Mouse (Mus musculus) kidney, embryonic 14.5 days (tissue): ENCODE measurements around the gene Nrros. TPM values are rescaled to one million over a fixed set of nuclear protein-coding genes. Genes with fewer than 3 reads are reported as not detected.
A peak's percentile ranks its signal among the peaks of the same experiment; 100 is the strongest.

Experiments
- ATAC-seq: fragments of 200-750 bp; cut with Nextera tagmentation; 2 replicates; pipeline ENCODE4 v1.8.0; 2017; ENCODE audit warnings: moderate number of reproducible peaks, mild to moderate bottlenecking, moderate TSS enrichment, moderate library complexity; ENCODE audit not compliant: low FRiP score, low TSS enrichment
- H3K27ac ChIP-seq: fragments of 300-500 bp; sonication (generic); 2 replicates; pipeline ENCODE4 v1.5.1; 2014; ENCODE audit warnings: low read depth, mild to moderate bottlenecking, low read length, moderate library complexity, mixed read lengths
- H3K27me3 ChIP-seq: fragments of 300-500 bp; sonication (generic); 2 replicates; pipeline ENCODE4 v1.6.1; 2014; ENCODE audit warnings: mild to moderate bottlenecking, low read length; ENCODE audit not compliant: control insufficient read depth, insufficient read depth
- H3K36me3 ChIP-seq: fragments of 300-500 bp; sonication (generic); 2 replicates; pipeline ENCODE4 v1.6.1; 2014; ENCODE audit warnings: low read length, mixed read lengths; ENCODE audit not compliant: control insufficient read depth, insufficient read depth
- H3K4me1 ChIP-seq: fragments of 300-500 bp; sonication (generic); 2 replicates; pipeline ENCODE4 v1.6.1; 2014; ENCODE audit warnings: low read length, mixed read lengths; ENCODE audit not compliant: control insufficient read depth, insufficient read depth
- H3K4me2 ChIP-seq: fragments of 300-500 bp; sonication (generic); replicated peaks from 2 replicates; pipeline ENCODE4 v1.6.1; 2014; ENCODE audit warnings: low read depth, mild to moderate bottlenecking, low read length
- H3K4me3 ChIP-seq: fragments of 300-500 bp; sonication (generic); 2 replicates; pipeline ENCODE4 v1.5.1; 2014; ENCODE audit warnings: mild to moderate bottlenecking, low read length
- H3K9ac ChIP-seq: fragments of 300-500 bp; sonication (generic); 2 replicates; pipeline ENCODE4 v1.6.1; 2014; ENCODE audit warnings: low read depth, mild to moderate bottlenecking, low read length, moderate library complexity
- H3K9me3 ChIP-seq: fragments of 300-500 bp; sonication (generic); 2 replicates; pipeline ENCODE4 v1.6.1; 2016; ENCODE audit warnings: low read length; ENCODE audit not compliant: control insufficient read depth
- WGBS: fragments of 180-500 bp; shearing (Covaris S2); extraction: QIAGEN DNeasy Blood & Tissue Kit; methylation state at CpG from one replicate; pipeline ENCODE4 v1.1.7; 2014; 5-methylcytosine and 5-hydroxymethylcytosine counted together
- polyA plus RNA-seq: library from polyadenylated mRNA; unstranded; fragments of >200 nt; fragmentation: Nextera tagmentation; extraction: Ambion mirVana; gene quantifications from 2 replicates; pipeline ENCODE4 v1.2.1, GENCODE M21; 2014

Nrros gene
- polyA plus RNA-seq, 1 experiment from 2014 or later = 18.7 TPM

DNA sequence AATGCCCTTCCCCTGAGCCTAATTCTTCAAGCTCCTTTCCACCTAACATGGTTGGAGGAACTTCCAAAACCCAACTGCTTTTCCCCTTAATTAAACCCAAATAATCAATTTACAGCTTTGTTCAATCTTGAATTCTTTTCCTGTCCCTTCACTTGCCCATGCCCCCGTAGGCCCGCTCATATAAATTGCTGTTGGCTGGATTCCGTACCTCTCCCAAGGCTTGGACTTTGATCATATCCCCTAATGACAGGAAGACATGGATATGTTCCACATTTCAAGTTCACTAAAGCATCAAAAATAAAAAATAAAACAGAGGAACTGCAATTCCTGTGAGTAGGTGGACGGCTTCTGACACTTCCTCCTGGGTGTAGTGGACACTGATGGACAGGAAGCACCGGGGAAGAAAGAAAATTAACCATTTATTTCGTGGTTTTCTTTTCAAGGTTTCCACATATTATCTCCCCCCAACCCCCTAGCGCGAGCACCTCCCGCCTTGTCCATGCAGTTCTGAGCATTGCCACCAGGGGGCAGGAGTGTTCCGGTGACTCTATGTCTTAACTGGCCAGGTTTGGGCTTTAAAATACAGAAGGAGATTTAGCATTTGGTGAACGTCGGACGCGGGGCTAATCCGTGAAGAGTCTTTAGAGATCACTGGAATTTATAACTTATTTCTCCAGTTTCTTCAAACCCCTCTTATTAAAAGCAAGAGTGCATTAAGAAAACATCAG is 50.3 kb downstream of the Nrros start:
- no peaks in the 10 kb centered on the region for H3K36me3 ChIP-seq
- no peak; the same call in 1 of the 2 replicates for ATAC-seq
- no peaks in the 10 kb centered on the region for H3K9me3 ChIP-seq
- H3K4me3 ChIP-seq = no peak overlapping the region
- no peaks in the 10 kb centered on the region for H3K27me3 ChIP-seq
- 0 out of 2 replicates have a peak overlapping the region, but pooled peaks have one; percentile 6 for H3K4me2 ChIP-seq
- no peak overlapping the region for H3K9ac ChIP-seq
- WGBS = 15% methylated on average over 15 of the region's 15 CpGs
- H3K4me1 ChIP-seq = no peaks in the 10 kb centered on the region
- H3K27ac ChIP-seq = no peak overlapping the region

GRCm38 (mm10) chr16:32114406-32114805 is 51.0 kb downstream of the Nrros start:
- Histone ChIP-seq H3K4me1 (no peaks in the 10 kb centered on the region), H3K36me3 (no peaks in the 10 kb centered on the region), H3K4me3 (no peak overlapping the region), H3K27me3 (no peaks in the 10 kb centered on the region), H3K4me2 (no peak overlapping the region), H3K9ac (no peak overlapping the region), H3K9me3 (no peaks in the 10 kb centered on the region), H3K27ac (no peak overlapping the region)
- 85% methylated on average over 10 of the region's 10 CpGs for WGBS
- ATAC-seq = no peak

- no peak for ATAC-seq
- Histone ChIP-seq H3K4me1 (no peaks in the 10 kb centered on the region), H3K27ac (no peak overlapping the region), H3K27me3 (no peaks in the 10 kb centered on the region), H3K9me3 (no peaks in the 10 kb centered on the region), H3K9ac (no peak overlapping the region), H3K36me3 (peaks cover 4% of the 10 kb centered on the region; the same call in 1 of the 2 replicates), H3K4me3 (no peak overlapping the region), H3K4me2 (no peak overlapping the region)
- WGBS = 71% methylated on average over 23 of the region's 23 CpGs
Measured at GRCm38 (mm10) chr16:32113541-32114218, 51.7 kb downstream of the Nrros start.

GRCm38 (mm10) chr16:32110951-32111699 is 54.3 kb downstream of the Nrros start:
- WGBS = 67% methylated on average over 15 of the region's 15 CpGs
- Histone ChIP-seq H3K4me2 (no peak overlapping the region), H3K27me3 (no peaks in the 10 kb centered on the region), H3K27ac (no peak overlapping the region), H3K9me3 (no peaks in the 10 kb centered on the region), H3K4me3 (no peak overlapping the region), H3K9ac (no peak overlapping the region), H3K36me3 (peaks cover 18% of the 10 kb centered on the region), H3K4me1 (no peaks in the 10 kb centered on the region)
- no peak for ATAC-seq

DNA sequence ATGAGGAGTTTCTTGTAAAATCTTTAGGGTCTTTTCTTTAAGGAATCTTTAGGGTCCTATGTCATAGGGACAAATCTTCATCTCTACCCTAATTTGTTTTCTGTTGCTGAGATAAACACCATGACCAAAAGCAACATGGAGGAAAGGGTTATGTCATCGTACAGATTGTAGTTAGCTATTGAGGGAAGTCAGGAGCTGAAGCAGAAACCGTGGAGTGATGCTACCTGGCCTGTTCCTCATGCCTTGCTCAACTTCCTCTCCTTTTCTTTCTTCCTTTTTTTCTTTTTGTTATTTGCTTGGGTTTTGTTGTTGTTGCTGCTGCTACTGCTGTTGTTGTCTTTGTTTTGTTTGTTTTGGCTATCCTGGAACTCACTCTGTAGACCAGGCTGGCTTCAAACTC is 56.8 kb downstream of the Nrros start:
- Histone ChIP-seq H3K27me3 (no peaks in the 10 kb centered on the region), H3K4me2 (no peak overlapping the region), H3K9me3 (peaks cover 4% of the 10 kb centered on the region; the same call in 1 of the 2 replicates), H3K9ac (no peak overlapping the region), H3K4me3 (no peak overlapping the region), H3K36me3 (peaks cover 28% of the 10 kb centered on the region), H3K4me1 (no peaks in the 10 kb centered on the region), H3K27ac (no peak overlapping the region)
- ATAC-seq = no peak
- WGBS = 83% methylated on average over 2 of the region's 2 CpGs

- Histone ChIP-seq H3K9ac (no peak overlapping the region), H3K4me3 (no peak overlapping the region), H3K36me3 (peaks cover 32% of the 10 kb centered on the region), H3K27ac (no peak overlapping the region), H3K4me2 (no peak overlapping the region), H3K27me3 (no peaks in the 10 kb centered on the region), H3K9me3 (peaks cover 4% of the 10 kb centered on the region; the same call in 1 of the 2 replicates), H3K4me1 (no peaks in the 10 kb centered on the region)
- ATAC-seq = 0 out of 2 replicates have a peak, but pooled peaks have one; percentile 66
- 71% methylated on average over 7 of the region's 7 CpGs for WGBS
Measured at GRCm38 (mm10) chr16:32108170-32108569, 57.2 kb downstream of the Nrros start.

DNA sequence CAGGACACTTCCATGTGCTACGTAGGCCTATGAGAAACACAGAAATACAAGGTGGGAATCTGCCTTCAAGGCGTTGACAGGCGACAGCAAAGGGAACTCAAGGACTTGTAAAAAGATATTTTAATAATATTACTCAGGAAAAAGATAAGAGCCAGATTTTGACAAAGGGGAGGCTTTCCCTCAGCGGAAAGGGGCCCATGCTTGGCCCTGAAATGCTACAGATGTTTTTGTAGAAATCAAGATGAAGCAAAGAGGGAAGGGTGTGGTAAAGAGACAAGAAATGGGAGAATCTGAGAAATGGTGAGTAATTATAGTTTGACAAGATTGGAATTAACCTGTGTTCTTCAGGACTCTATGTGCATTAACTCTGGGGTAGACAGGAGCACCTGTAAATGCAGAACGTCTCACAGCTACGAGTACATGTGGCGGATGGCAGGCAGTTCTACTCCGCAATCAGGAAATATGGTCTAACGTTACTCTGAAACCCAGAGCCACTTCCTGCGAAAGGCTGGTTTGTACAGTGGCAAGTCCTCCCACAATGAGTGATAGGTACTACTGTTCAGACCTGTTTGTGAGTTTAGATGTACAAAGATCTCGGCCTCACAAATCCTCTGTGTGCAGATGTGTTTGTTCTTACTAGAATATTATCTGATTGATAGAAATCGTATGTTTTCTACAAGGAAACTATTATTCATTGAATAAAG is 57.9 kb downstream of the Nrros start:
- Histone ChIP-seq H3K27ac (no peak overlapping the region), H3K9ac (no peak overlapping the region), H3K4me1 (no peaks in the 10 kb centered on the region), H3K36me3 (peaks cover 37% of the 10 kb centered on the region), H3K4me2 (no peak overlapping the region), H3K4me3 (no peak overlapping the region), H3K27me3 (no peaks in the 10 kb centered on the region), H3K9me3 (peaks cover 4% of the 10 kb centered on the region; the same call in 1 of the 2 replicates)
- no peak for ATAC-seq
- 89% methylated on average over 12 of the region's 12 CpGs for WGBS

DNA sequence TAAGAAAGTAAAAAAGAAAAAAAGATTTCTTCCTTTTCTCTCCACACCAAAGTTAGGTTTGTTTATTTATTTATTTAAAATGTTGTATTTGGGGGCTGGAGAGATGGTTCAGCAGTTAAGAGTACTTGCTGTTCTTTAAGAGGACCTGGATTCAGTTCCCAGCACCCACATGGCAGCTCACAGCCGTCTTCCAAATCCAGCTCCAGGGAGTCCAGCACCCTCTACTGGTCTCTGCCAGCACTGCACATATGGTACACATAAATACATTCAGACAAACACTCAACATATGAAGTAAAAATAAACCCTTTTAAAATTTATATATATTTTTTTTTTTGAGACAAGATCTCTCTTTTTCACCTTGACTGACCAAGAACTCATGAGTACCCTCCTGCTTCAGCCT is 59.7 kb downstream of the Nrros start:
- no peak overlapping the region for H3K9ac ChIP-seq
- H3K4me2 ChIP-seq = no peak overlapping the region
- H3K27ac ChIP-seq = no peak overlapping the region
- peaks cover 41% of the 10 kb centered on the region for H3K36me3 ChIP-seq
- H3K4me1 ChIP-seq = no peaks in the 10 kb centered on the region
- H3K9me3 ChIP-seq = peaks cover 4% of the 10 kb centered on the region; the same call in 1 of the 2 replicates
- ATAC-seq = no peak
- H3K27me3 ChIP-seq = no peaks in the 10 kb centered on the region
- WGBS = 96% methylated on average over 1 of the region's 1 CpGs
- no peak overlapping the region for H3K4me3 ChIP-seq
